Mouse (Mus musculus) liver, embryonic 11.5 days (tissue): ENCODE data around the gene Tmem119. TPM values are rescaled to one million over a fixed set of nuclear protein-coding genes. Genes with fewer than 3 reads are reported as not detected.

Source experiments
- ATAC-seq: fragments of 200-750 bp; cut with Nextera tagmentation; replicated peaks from 2 replicates; pipeline ENCODE4 v1.8.0; 2017; ENCODE audit warnings: moderate number of reproducible peaks, mild to moderate bottlenecking, moderate TSS enrichment, moderate library complexity; ENCODE audit not compliant: low FRiP score
- DNase-seq: peaks from one replicate; pipeline ENCODE4 v3.0.0-alpha.2; 2017; ENCODE audit warnings: low spot score
- H3K27ac ChIP-seq: fragments of 300-500 bp; sonication (generic); 2 replicates; pipeline ENCODE4 v1.5.1; 2014; ENCODE audit warnings: mild to moderate bottlenecking, low read depth, low read length, control low read depth
- H3K27me3 ChIP-seq: fragments of 300-500 bp; sonication (generic); replicated peaks from 2 replicates; pipeline ENCODE4 v1.6.1; 2014; ENCODE audit warnings: low read length, mixed read lengths; ENCODE audit not compliant: control insufficient read depth, insufficient read depth
- H3K36me3 ChIP-seq: fragments of 300-500 bp; sonication (generic); 2 replicates; pipeline ENCODE4 v1.6.1; 2014; ENCODE audit warnings: mild to moderate bottlenecking, low read length, moderate library complexity, mixed read lengths; ENCODE audit not compliant: control insufficient read depth, insufficient read depth
- H3K4me1 ChIP-seq: fragments of 300-500 bp; sonication (generic); replicated peaks from 2 replicates; pipeline ENCODE4 v1.6.1; 2014; ENCODE audit warnings: low read length, mixed read lengths; ENCODE audit not compliant: control insufficient read depth, insufficient read depth
- H3K4me2 ChIP-seq: fragments of 300-500 bp; sonication (generic); 2 replicates; pipeline ENCODE4 v1.6.1; 2014; ENCODE audit warnings: mild to moderate bottlenecking, control low read depth, moderate library complexity
- H3K4me3 ChIP-seq: fragments of 300-500 bp; sonication (generic); 2 replicates; pipeline ENCODE4 v1.5.1; 2014; ENCODE audit warnings: low read depth, low read length, control low read depth
- H3K9ac ChIP-seq: fragments of 300-500 bp; sonication (generic); 2 replicates; pipeline ENCODE4 v1.6.1; 2014; ENCODE audit warnings: low read depth, low read length, control low read depth
- H3K9me3 ChIP-seq: fragments of 300-500 bp; sonication (generic); 2 replicates; pipeline ENCODE4 v1.6.1; 2016; ENCODE audit warnings: low read length, inconsistent platforms, mixed read lengths; ENCODE audit not compliant: control insufficient read depth
- WGBS: fragments of 180-500 bp; shearing (Covaris S2); extraction: QIAGEN DNeasy Blood & Tissue Kit; methylation state at CpG from one replicate; pipeline ENCODE4 v1.1.7; 2014; 5-methylcytosine and 5-hydroxymethylcytosine counted together
- polyA plus RNA-seq: library from polyadenylated mRNA; unstranded; fragments of >200 nt; fragmentation: Nextera tagmentation; extraction: Ambion mirVana; gene quantifications from 2 replicates; pipeline ENCODE4 v1.2.1, GENCODE M21; 2014

Gene Tmem119
- polyA plus RNA-seq, result 15.6 and 16.9 TPM in 2 replicates

DNA sequence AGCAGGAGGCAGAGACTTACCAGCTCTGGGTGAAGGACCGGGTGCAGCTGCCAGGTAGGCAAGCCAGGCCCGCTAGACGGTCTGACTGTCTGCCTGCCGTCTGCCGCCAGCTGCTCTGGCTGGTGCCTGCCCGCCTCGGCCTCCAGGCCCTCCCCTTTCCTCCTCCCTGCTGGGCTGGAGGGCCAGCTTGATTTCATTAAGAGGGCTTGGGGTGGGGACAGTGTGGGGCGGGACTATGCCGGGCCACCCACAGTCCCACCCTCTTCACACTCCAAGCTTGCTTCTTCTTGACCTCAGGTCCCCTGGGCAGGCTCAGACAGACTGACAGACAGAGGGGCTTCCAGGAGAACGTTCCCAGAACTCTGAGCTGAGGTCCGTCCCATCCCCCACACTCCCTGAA is at the start of gene Tmem119:
Gene Tmem119 (minus strand): TSS at position 237 of the 400 bp plus-strand sequence.
- no peaks in the 10 kb centered on the region for H3K36me3 ChIP-seq
- no peaks in the 10 kb centered on the region; the same call in 1 of the 2 replicates for H3K27me3 ChIP-seq
- DNase-seq, result peak; percentile 69
- H3K4me2 ChIP-seq, result peak within 1 kb of the TSS; percentile 57
- peak; percentile 72 for ATAC-seq
- H3K4me3 ChIP-seq, result peak within 1 kb of the TSS; percentile 42
- under 1% methylated on average over 11 of the region's 11 CpGs for WGBS
- H3K9me3 ChIP-seq, result no peaks in the 10 kb centered on the region
- H3K4me1 ChIP-seq, result peaks cover 23% of the 10 kb centered on the region
- no peak within 1 kb of the TSS for H3K9ac ChIP-seq
- H3K27ac ChIP-seq, result no peak within 1 kb of the TSS; the same call in 1 of the 2 replicates

DNA sequence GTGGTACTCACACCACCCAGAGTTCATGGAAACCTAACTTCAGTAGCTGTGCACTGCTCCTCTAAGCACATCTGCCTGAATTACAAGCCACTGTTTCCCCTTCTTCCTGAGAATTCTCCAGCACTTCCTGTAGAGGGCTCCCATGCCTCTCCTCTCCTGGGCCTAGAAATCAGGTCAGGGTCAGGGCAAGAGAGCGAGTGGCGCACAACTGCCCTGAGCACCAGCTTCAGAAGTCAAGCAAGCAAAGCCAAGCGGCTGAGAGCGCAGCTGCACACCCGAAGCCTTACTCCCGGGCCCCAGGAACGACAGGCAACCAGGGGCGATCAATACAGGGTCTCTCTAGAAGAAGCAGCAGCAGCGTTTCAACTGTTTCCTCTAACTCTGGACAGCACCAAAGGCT is 47.3 kb upstream of the Tmem119 start:
- Histone ChIP-seq H3K4me3 (no peak overlapping the region), H3K4me1 (peaks cover 29% of the 10 kb centered on the region), H3K4me2 (no peak overlapping the region), H3K9ac (no peak overlapping the region), H3K9me3 (no peaks in the 10 kb centered on the region), H3K27me3 (no peaks in the 10 kb centered on the region), H3K27ac (no peak overlapping the region), H3K36me3 (peaks cover 68% of the 10 kb centered on the region)
- 81% methylated on average over 9 of the region's 9 CpGs for WGBS
- DNase-seq (no peak), ATAC-seq (no peak)

DNA sequence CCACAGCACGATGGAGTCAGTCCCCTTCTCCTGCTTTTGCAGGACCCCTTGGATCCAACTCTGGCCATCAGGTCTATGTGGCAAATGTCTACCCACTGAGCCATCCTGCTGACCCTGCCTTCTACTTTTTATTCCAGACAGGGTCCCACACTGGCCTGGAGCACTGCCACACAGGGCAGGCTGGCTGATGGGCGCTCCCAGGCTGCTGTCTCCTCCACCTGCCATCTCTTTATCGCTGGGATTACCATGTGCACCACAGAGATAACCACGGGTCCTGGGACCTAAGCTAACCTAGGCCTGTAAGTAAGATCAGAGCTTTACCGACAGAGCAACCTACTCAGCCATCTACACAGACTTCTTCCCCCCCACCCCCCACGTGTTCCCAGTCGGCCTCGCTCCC is 46.3 kb upstream of the Tmem119 start:
- H3K9ac ChIP-seq, result 0 out of 2 replicates have a peak overlapping the region, but pooled peaks have one; percentile 20
- H3K4me1 ChIP-seq, result peaks cover 29% of the 10 kb centered on the region
- DNase-seq (no peak), ATAC-seq (peak; percentile 96)
- H3K27ac ChIP-seq, result peak overlapping the region; percentile 43; the same call in 1 of the 2 replicates
- peak overlapping the region; percentile 14; the same call in 1 of the 2 replicates for H3K4me2 ChIP-seq
- H3K9me3 ChIP-seq, result no peaks in the 10 kb centered on the region
- H3K4me3 ChIP-seq, result no peak overlapping the region
- 58% methylated on average over 8 of the region's 8 CpGs for WGBS
- H3K27me3 ChIP-seq, result no peaks in the 10 kb centered on the region
- H3K36me3 ChIP-seq, result peaks cover 67% of the 10 kb centered on the region

DNA sequence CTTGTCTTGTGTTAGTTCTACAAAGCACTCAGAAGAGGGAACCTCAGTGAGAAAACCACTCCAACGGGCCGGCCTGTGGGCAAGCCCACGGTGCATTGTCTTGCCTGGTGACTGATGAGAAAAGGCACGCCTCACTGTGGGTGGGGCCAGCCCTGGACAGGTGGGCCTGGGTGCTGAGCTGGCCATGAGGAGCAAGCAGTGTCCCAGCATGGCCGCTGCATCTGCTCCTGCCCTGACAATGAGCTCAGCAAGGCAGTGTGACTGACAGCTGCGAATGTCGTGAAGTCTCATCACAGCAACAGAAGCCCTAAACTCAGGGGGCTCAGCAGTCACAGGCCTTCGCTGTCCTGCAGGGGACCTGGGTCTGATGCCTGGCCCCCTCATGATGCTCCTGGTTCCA is 45.3 kb upstream of the Tmem119 start:
- H3K36me3 ChIP-seq, result peaks cover 64% of the 10 kb centered on the region
- WGBS, result 88% methylated on average over 8 of the region's 8 CpGs
- H3K27me3 ChIP-seq, result no peaks in the 10 kb centered on the region
- no peak overlapping the region for H3K9ac ChIP-seq
- DNase-seq (no peak), ATAC-seq (no peak)
- peaks cover 23% of the 10 kb centered on the region for H3K4me1 ChIP-seq
- no peak overlapping the region for H3K27ac ChIP-seq
- no peak overlapping the region for H3K4me3 ChIP-seq
- H3K9me3 ChIP-seq, result no peaks in the 10 kb centered on the region
- H3K4me2 ChIP-seq, result no peak overlapping the region

DNA sequence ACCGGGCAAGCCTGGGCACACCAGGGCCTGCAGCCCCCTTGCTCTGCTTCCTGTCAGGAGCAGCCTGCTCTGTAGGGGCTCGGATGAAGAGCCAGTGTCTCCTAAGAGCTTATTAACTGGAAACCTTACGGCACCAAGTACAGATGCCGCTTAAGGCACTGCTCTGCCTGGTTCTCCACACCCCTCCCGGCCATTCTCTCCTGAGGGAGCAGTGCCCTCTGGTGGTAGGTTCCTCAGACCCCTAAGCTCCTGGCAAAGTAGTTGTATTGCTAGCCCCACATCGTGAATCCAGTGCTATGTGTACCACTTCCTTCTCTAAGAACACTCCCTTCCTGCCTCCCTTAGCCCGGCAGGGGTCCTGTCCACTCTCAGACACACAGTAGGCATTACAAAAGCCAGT is 44.4 kb upstream of the Tmem119 start:
- Histone ChIP-seq H3K9me3 (no peaks in the 10 kb centered on the region), H3K27me3 (no peaks in the 10 kb centered on the region), H3K4me2 (no peak overlapping the region), H3K9ac (no peak overlapping the region), H3K27ac (no peak overlapping the region), H3K4me3 (no peak overlapping the region), H3K36me3 (peaks cover 55% of the 10 kb centered on the region), H3K4me1 (peaks cover 20% of the 10 kb centered on the region)
- no peak for ATAC-seq
- WGBS, result 61% methylated on average over 7 of the region's 7 CpGs
- DNase-seq, result no peak

DNA sequence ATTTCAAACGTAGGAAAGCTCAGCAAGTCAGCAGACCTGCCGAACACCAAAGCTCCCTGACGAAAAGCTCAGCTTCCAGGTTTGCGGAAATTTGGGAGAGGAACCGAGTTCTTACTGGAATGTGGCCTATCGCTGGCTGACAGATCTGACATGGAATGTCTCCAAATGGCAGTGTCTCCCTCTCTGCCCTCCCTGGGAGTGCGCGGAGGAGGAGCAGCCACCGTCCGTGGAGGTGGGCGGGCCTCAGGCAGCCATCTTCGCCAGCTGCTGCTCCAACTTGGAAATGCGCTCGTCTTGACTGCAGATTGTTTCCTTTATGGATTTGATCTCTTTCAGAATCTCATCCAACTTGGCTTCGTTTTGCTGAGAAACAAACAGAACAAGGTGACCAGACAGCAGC is 43.8 kb upstream of the Tmem119 start:
- peaks cover 20% of the 10 kb centered on the region for H3K4me1 ChIP-seq
- H3K9me3 ChIP-seq, result no peaks in the 10 kb centered on the region
- H3K9ac ChIP-seq, result no peak overlapping the region
- peaks cover 49% of the 10 kb centered on the region for H3K36me3 ChIP-seq
- 83% methylated on average over 15 of the region's 15 CpGs for WGBS
- no peaks in the 10 kb centered on the region for H3K27me3 ChIP-seq
- H3K27ac ChIP-seq, result no peak overlapping the region
- H3K4me2 ChIP-seq, result no peak overlapping the region
- ATAC-seq (no peak), DNase-seq (no peak)
- no peak overlapping the region for H3K4me3 ChIP-seq

DNA sequence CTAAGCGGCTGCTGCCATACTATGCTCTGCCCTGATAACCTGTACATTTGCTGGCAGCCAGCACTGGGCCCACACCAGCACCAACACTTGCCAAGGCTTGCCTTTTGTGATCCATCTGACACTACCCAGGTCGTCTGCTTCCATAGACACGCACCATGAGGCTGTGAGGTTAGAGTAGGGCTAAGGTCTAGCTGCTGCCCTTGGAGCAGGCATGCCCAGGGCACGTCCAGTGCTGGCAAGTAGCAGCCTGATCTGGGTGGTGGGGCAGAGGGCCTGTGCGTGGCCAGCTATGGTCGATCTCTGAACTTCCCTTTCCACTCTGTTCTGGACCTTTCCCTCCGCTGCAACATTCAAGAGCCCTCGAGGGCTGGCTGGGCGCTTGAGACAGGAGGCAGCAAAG is 42.6 kb upstream of the Tmem119 start:
- Histone ChIP-seq H3K36me3 (peaks cover 44% of the 10 kb centered on the region), H3K9me3 (no peaks in the 10 kb centered on the region), H3K27ac (no peak overlapping the region), H3K4me1 (peaks cover 20% of the 10 kb centered on the region), H3K9ac (no peak overlapping the region), H3K4me3 (no peak overlapping the region), H3K27me3 (no peaks in the 10 kb centered on the region), H3K4me2 (no peak overlapping the region)
- WGBS, result 85% methylated on average over 9 of the region's 9 CpGs
- DNase-seq (no peak), ATAC-seq (no peak)

DNA sequence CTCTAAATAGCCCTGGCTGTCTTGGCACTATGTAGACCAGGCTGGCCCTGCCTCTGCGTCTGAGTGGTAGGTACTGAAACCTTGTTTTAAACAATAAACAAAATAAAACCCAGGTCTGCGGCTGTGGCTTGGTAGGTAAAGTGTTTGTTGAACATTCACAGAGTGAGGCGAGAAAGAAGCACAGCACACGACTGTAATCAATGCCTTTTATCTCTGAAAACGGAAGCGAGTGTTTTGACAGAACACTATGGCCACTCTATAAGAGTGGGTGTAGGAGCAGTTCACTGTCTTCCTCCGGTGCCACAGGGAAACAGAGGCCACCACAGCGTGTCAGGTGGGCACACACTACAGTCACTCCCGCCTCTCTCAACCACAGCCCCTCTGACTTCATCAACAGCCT is 41.9 kb upstream of the Tmem119 start:
- no peak overlapping the region for H3K27ac ChIP-seq
- H3K9me3 ChIP-seq, result no peaks in the 10 kb centered on the region
- H3K27me3 ChIP-seq, result no peaks in the 10 kb centered on the region
- H3K36me3 ChIP-seq, result peaks cover 37% of the 10 kb centered on the region
- DNase-seq, result no peak
- H3K4me2 ChIP-seq, result no peak overlapping the region
- no peak overlapping the region for H3K9ac ChIP-seq
- H3K4me3 ChIP-seq, result no peak overlapping the region
- H3K4me1 ChIP-seq, result peaks cover 16% of the 10 kb centered on the region
- ATAC-seq, result no peak
- 75% methylated on average over 9 of the region's 9 CpGs for WGBS
